Mouse (Mus musculus) heart, embryonic 11.5 days (tissue): ENCODE measurements around the gene Gnat1. TPM values are rescaled to one million over a fixed set of nuclear protein-coding genes. Genes with fewer than 3 reads are reported as not detected.

Source experiments
- ATAC-seq: fragments of 200-750 bp; cut with Nextera tagmentation; replicated peaks from 2 replicates; pipeline ENCODE4 v1.8.0; 2017; ENCODE audit warnings: moderate library complexity; ENCODE audit not compliant: insufficient number of reproducible peaks, low FRiP score, low TSS enrichment
- H3K27ac ChIP-seq: fragments of 300-500 bp; sonication (generic); 2 replicates; pipeline ENCODE4 v1.5.1; 2014; ENCODE audit warnings: mild to moderate bottlenecking, low read depth, low read length
- H3K27me3 ChIP-seq: fragments of 300-500 bp; sonication (generic); 2 replicates; pipeline ENCODE4 v1.6.1; 2014; ENCODE audit warnings: mild to moderate bottlenecking, low read length, mixed read lengths; ENCODE audit not compliant: control insufficient read depth, insufficient read depth
- H3K36me3 ChIP-seq: fragments of 300-500 bp; sonication (generic); 2 replicates; pipeline ENCODE4 v1.6.1; 2014; ENCODE audit warnings: mild to moderate bottlenecking, low read length, moderate library complexity, mixed read lengths; ENCODE audit not compliant: control insufficient read depth, insufficient read depth
- H3K4me1 ChIP-seq: fragments of 300-500 bp; sonication (generic); 2 replicates; pipeline ENCODE4 v1.6.1; 2014; ENCODE audit warnings: low read length; ENCODE audit not compliant: control insufficient read depth, insufficient read depth
- H3K4me2 ChIP-seq: fragments of 300-500 bp; sonication (generic); 2 replicates; pipeline ENCODE4 v1.6.1; 2014; ENCODE audit warnings: mild to moderate bottlenecking, moderate library complexity
- H3K4me3 ChIP-seq: fragments of 300-500 bp; sonication (generic); 2 replicates; pipeline ENCODE4 v1.5.1; 2014; ENCODE audit warnings: low read depth, low read length
- H3K9ac ChIP-seq: fragments of 300-500 bp; sonication (generic); 2 replicates; pipeline ENCODE4 v1.6.1; 2014; ENCODE audit warnings: mild to moderate bottlenecking, low read depth, low read length, moderate library complexity
- H3K9me3 ChIP-seq: fragments of 300-500 bp; sonication (generic); replicated peaks from 2 replicates; pipeline ENCODE4 v1.6.1; 2016; ENCODE audit warnings: low read length; ENCODE audit not compliant: control insufficient read depth
- WGBS: fragments of 180-500 bp; shearing (Covaris S2); extraction: QIAGEN DNeasy Blood & Tissue Kit; methylation state at CpG from one replicate; pipeline ENCODE4 v1.1.7; 2014; ENCODE audit not compliant: insufficient replicate concordance; 5-methylcytosine and 5-hydroxymethylcytosine counted together
- polyA plus RNA-seq: library from polyadenylated mRNA; unstranded; fragments of >200 nt; fragmentation: Nextera tagmentation; extraction: Ambion mirVana; gene quantifications from 2 replicates; pipeline ENCODE4 v1.2.1, GENCODE M21; 2014

The Gnat1 gene
- polyA plus RNA-seq, 1 experiment from 2014 or later = 1.2 TPM

DNA sequence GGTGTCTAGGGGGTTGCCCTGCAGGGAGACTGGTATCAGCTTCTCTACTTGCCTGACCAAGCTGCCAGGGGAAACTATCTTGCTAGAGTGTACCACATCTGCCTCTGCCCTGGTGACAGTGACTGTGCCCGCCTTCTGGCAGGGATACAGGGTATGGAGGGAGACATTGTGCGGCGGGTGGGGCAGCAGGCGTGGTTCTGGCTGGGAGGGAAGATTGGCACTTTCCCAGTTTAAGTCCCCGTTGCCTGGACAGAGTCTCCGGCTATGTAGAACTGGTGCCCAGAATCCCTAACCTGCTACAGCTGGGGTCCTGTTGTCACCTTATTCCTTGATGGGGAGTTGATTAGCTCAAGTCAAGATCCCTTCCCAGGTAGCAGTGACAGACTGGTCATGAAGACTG is 47.0 kb downstream of the Gnat1 start:
- WGBS = 74% methylated on average over 6 of the region's 6 CpGs

DNA sequence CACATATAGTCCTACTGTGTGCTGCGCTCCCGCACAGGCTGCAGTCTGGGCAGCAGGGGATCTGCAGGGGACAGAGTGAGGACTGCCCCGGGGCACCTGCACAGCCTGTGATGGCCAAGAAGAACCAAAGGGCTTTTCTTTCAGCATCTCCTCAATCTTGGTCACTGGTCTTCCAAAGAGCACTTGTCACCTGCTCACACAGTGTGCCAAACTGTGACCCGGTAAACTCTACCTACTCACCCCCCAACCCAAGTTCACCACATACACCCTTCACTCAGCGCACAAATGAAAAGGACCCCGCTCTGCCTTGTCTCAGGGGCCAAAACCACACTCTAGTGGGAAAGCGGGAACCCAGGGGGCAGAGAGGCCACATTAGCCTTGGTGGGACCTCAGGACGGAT is 47.7 kb downstream of the Gnat1 start:
- H3K9me3 ChIP-seq = no peaks in the 10 kb centered on the region
- H3K9ac ChIP-seq = peak overlapping the region; percentile 58
- H3K36me3 ChIP-seq = no peaks in the 10 kb centered on the region; the same call in 1 of the 2 replicates
- ATAC-seq = no peak
- H3K27ac ChIP-seq = peak overlapping the region; percentile 29; the same call in 1 of the 2 replicates
- H3K27me3 ChIP-seq = no peaks in the 10 kb centered on the region
- peak overlapping the region; percentile 97; the same call in 1 of the 2 replicates for H3K4me3 ChIP-seq
- 85% methylated on average over 8 of the region's 8 CpGs for WGBS
- peak overlapping the region; percentile 100 for H3K4me2 ChIP-seq
- peaks cover 72% of the 10 kb centered on the region for H3K4me1 ChIP-seq

More for the DNA sequence above, 47.0 kb downstream of the Gnat1 start:
- Histone ChIP-seq H3K4me1 (peaks cover 72% of the 10 kb centered on the region), H3K4me3 (peak overlapping the region; percentile 97), H3K9me3 (no peaks in the 10 kb centered on the region), H3K36me3 (no peaks in the 10 kb centered on the region; the same call in 1 of the 2 replicates), H3K27me3 (no peaks in the 10 kb centered on the region), H3K9ac (peak overlapping the region; percentile 94), H3K27ac (peak overlapping the region; percentile 90), H3K4me2 (peak overlapping the region; percentile 100)
- no peak for ATAC-seq

DNA sequence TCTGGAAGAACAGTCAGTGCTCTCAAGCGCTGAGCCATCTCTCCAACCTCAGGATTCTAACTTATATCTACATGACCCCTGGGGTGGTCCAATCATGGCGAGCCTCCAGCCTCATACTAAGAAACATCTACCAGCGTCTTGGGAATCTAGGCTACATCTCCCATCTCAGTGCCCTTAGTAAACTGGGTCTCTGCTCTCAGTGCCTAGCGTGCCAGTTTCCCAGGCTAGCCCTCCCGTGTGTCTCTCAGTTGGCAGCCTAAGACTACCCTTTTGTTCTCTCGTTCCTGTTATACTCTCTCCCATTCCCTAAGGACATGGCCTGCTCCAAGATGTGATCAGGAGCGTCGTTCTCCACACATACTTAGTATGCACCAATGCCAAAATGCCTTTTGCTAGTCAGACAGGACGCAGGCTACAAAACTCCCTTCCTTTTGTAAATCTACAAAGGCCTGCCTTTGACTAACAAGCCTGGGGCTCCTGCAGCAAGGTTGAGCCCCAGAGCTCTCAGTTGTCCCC is 48.1 kb downstream of the Gnat1 start:
- Histone ChIP-seq H3K4me3 (no peak overlapping the region), H3K4me2 (no peak overlapping the region), H3K9me3 (no peaks in the 10 kb centered on the region), H3K4me1 (peaks cover 74% of the 10 kb centered on the region), H3K36me3 (no peaks in the 10 kb centered on the region; the same call in 1 of the 2 replicates), H3K9ac (peak overlapping the region; percentile 22; the same call in 1 of the 2 replicates), H3K27ac (peak overlapping the region; percentile 29; the same call in 1 of the 2 replicates), H3K27me3 (no peaks in the 10 kb centered on the region)
- WGBS = 73% methylated on average over 9 of the region's 9 CpGs
- ATAC-seq = no peak

DNA sequence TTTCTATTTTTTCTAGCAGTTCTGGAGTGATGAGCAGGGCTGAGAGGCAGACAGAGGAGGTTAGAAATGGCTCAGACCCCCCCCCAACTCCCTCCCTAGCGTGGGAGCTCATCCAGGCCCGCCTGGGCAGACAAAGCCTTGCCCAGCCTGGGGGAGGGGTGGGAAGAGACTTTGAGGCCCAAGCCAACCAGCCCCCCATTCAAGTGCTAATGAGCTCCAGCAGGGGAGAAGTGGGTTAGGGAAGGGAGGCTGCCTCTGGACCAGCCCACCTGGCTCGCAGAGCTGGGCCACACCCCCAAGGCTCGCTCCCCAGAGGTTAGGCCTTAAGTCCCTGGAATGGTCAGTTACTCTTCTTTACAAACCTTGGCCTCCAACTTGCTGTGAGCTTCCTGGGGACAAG is 48.9 kb downstream of the Gnat1 start:
- ATAC-seq = no peak
- H3K27me3 ChIP-seq = no peaks in the 10 kb centered on the region
- no peaks in the 10 kb centered on the region; the same call in 1 of the 2 replicates for H3K36me3 ChIP-seq
- H3K4me2 ChIP-seq = peak overlapping the region; percentile 42
- H3K4me1 ChIP-seq = peaks cover 72% of the 10 kb centered on the region
- 0 out of 2 replicates have a peak overlapping the region, but pooled peaks have one; percentile 3 for H3K4me3 ChIP-seq
- no peaks in the 10 kb centered on the region for H3K9me3 ChIP-seq
- peak overlapping the region; percentile 58 for H3K9ac ChIP-seq
- peak overlapping the region; percentile 82 for H3K27ac ChIP-seq
- 25% methylated on average over 4 of the region's 4 CpGs for WGBS

DNA sequence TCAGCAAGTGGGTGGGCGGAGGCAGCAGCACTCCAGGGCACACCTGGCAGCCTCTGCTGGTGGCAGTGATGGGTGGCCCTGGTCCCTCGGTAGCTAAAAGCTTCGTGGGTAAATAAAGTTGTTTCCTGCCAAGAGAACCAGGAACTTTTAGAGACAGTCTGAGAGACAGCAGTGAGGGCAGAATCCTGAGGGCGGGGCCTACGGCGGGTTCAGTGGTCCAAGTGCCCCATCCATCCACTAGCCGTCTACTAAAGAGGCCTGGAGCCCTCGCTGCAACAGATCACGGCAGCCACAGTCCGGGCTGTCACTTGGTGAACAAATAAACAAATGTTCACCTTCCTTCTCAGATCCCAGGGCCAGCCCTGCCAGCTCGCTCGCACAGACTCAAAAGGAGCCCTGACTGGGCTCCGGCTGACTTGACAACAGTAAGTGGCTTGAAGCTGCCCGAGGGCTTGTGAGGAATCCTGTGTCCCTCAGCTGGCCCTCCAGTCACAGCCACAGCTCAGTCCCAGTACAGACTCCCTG is 49.5 kb downstream of the Gnat1 start:
- Histone ChIP-seq H3K9me3 (no peaks in the 10 kb centered on the region), H3K4me1 (peaks cover 76% of the 10 kb centered on the region), H3K27ac (peak overlapping the region; percentile 82), H3K27me3 (no peaks in the 10 kb centered on the region), H3K9ac (peak overlapping the region; percentile 58), H3K36me3 (peaks cover 5% of the 10 kb centered on the region; the same call in 1 of the 2 replicates), H3K4me3 (0 out of 2 replicates have a peak overlapping the region, but pooled peaks have one; percentile 10), H3K4me2 (peak overlapping the region; percentile 42)
- no peak for ATAC-seq
- 25% methylated on average over 14 of the region's 14 CpGs for WGBS

DNA sequence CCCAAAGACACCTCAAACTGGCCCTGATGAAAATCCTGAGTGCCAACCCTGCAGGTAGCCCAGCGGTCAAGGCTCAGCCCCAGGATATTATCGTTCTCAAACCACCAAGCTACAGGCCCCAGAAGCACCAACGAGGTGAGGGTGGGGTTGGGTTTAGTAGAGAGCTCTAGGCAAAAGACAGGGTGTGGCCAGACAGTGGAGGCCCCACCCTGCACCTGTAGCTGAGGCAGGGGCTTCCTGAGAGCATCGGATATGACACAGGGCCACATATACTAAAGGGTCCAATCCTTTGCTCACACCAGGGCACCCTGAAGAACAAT is 50.1 kb downstream of the Gnat1 start:
- Histone ChIP-seq H3K9me3 (no peaks in the 10 kb centered on the region), H3K27me3 (no peaks in the 10 kb centered on the region), H3K4me3 (no peak overlapping the region), H3K27ac (peak overlapping the region; percentile 57), H3K36me3 (peaks cover 5% of the 10 kb centered on the region; the same call in 1 of the 2 replicates), H3K4me1 (peaks cover 82% of the 10 kb centered on the region), H3K4me2 (peak overlapping the region; percentile 32), H3K9ac (no peak overlapping the region)
- WGBS = 37% methylated on average over 4 of the region's 4 CpGs
- ATAC-seq = no peak

DNA sequence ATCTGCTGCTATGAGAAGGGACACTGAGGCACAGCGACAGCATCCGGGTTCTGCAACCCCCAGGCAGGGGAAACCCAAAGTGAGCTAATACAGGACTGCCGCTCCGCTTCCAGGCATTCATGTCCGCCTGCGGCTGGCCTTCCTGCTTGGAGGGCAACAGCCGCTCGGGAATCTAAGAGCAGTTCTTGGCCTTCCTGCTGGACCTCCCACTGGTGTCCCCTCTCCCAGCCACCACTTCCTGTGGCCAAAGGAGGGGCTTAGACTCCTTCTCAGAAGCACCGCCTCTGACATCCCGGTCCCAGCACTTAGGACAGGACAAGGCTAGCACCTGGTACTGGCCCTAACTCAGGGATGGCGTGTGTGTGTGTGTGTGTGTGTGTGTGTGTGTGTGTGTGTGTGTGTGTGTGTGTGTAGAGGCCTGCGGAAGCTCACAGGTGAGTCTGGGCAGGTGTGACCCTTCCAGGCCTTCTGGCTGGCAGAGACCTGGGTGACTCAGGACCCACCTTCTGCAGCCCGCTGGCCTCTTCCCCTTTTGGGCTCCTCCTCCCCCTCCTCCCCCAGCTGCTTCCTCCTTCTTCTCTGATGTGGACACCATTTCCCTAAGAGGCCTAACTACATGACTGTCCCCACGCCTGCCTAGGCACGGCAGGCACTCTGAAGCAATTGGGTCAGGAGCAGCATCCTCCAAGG is 50.6 kb downstream of the Gnat1 start:
- H3K27ac ChIP-seq = peak overlapping the region; percentile 82
- H3K36me3 ChIP-seq = peaks cover 5% of the 10 kb centered on the region; the same call in 1 of the 2 replicates
- 45% methylated on average over 15 of the region's 15 CpGs for WGBS
- no peaks in the 10 kb centered on the region for H3K9me3 ChIP-seq
- H3K9ac ChIP-seq = no peak overlapping the region
- peak overlapping the region; percentile 44 for H3K4me2 ChIP-seq
- H3K4me1 ChIP-seq = peaks cover 85% of the 10 kb centered on the region
- no peak overlapping the region for H3K4me3 ChIP-seq
- no peaks in the 10 kb centered on the region for H3K27me3 ChIP-seq
- ATAC-seq = no peak

DNA sequence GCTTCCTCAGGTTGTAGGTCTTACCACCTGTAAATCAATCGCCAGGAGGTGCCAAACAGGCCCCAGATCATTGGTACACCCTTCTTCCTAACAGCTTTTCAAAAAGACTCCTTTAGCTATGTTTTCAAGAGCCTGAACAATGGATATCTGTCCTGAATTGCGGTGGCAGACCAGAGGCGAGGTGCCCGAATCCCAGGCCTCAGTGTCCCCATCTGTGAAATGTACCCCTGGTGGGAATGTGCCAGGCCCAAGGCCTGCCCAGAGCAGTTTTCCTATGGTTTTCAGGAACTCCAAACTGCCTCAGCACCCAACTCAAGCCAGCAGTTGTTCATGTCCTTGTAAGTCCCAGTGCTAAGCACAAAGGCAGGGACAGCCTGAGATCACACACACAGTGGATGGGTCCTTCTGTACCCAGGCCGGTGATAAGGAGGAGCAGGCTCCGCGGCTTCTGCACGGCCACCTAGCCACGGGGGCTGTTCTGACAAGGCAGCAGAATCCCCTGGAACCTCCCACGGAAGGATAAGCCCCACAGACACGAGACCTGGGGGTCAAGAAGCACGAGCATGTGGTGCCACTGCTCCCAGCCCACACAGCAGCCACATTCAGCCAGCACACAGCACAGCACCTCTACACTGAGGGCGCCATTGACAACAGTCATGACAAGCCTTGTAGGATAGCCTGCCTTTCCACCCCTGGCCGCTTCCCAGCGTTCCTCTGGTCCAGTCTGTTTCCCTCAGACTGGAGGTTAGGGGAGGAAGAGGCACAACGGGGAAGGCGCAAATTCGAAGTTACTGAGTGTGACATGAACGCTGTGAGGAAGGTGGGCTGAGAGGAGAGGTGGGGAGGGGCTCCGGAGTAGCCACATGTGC is 51.9 kb downstream of the Gnat1 start:
- Histone ChIP-seq H3K9ac (peak overlapping the region; percentile 67), H3K4me2 (peak overlapping the region; percentile 44), H3K27me3 (no peaks in the 10 kb centered on the region), H3K9me3 (no peaks in the 10 kb centered on the region), H3K4me1 (peaks cover 81% of the 10 kb centered on the region), H3K36me3 (peaks cover 7% of the 10 kb centered on the region; the same call in 1 of the 2 replicates), H3K27ac (peak overlapping the region; percentile 82), H3K4me3 (no peak overlapping the region)
- no peak for ATAC-seq
- 34% methylated on average over 20 of the region's 20 CpGs for WGBS
